Mouse (Mus musculus) gastrocnemius, adult 8-10 months (tissue): ENCODE measurements around the gene Gm8897. TPM values are rescaled to one million over a fixed set of nuclear protein-coding genes. Genes with fewer than 3 reads are reported as not detected.
"Not testable (repeated sequence)": the region's sequence is repeated elsewhere in the genome, so short reads cannot be mapped to it uniquely, and the experiment has no call there.

Experiments
- DNase-seq, 2 experiments: peaks; one replicate each; pipeline ENCODE4 v3.0.0; 2022; ENCODE audit warnings: low spot score in 2 of 2
- total RNA-seq, 4 experiments: library from RNA; stranded (reverse); gene quantifications; 2 replicates each; pipeline ENCODE4 v1.2.4; 2022

Gene Gm8897
- total RNA-seq: not detected

- not testable (repeated sequence) for DNase-seq
Measured at GRCm38 (mm10) chr5:11416118-11416517, at the start of gene Gm8897. Gene Gm8897, plus strand, starts transcription at chr5:11416418.

- not testable (repeated sequence) for DNase-seq
Measured at GRCm38 (mm10) chr5:11416691-11417090, 473 bp downstream of the Gm8897 start.

Other genes starting within 250 kb of the Gm8897 start
- gene Gm5861, start 233.3 kb upstream of the Gm8897 start, total RNA-seq: not detected
- gene Gm8890, start 160.4 kb upstream of the Gm8897 start, total RNA-seq: not detected
- gene Speer1, start 74.9 kb upstream of the Gm8897 start, total RNA-seq: not detected
- gene Gm8906, start 86.3 kb downstream of the Gm8897 start, total RNA-seq: not detected
- gene Gm6460, start 178.5 kb downstream of the Gm8897 start, total RNA-seq: not detected